Mouse (Mus musculus) lung, embryonic 14.5 days (tissue): Measurements from ENCODE around the gene Megf11. TPM values are rescaled to one million over a fixed set of nuclear protein-coding genes. Genes with fewer than 3 reads are reported as not detected.

Experiments used
- ATAC-seq: fragments of 200-750 bp; cut with Nextera tagmentation; 2 replicates; pipeline ENCODE4 v1.8.0; 2017; ENCODE audit warnings: mild to moderate bottlenecking, moderate TSS enrichment, moderate library complexity; ENCODE audit not compliant: insufficient read depth
- DNase-seq: peaks from one replicate; pipeline ENCODE4 v3.0.0-alpha.2; 2015
- H3K27ac ChIP-seq: fragments of 300-500 bp; sonication (generic); 2 replicates; pipeline ENCODE4 v1.5.1; 2014; ENCODE audit warnings: low read depth, mild to moderate bottlenecking, moderate library complexity
- H3K27me3 ChIP-seq: fragments of 300-500 bp; sonication (generic); 2 replicates; pipeline ENCODE4 v1.6.1; 2014; ENCODE audit warnings: low read length, control low read depth; ENCODE audit not compliant: insufficient read depth
- H3K36me3 ChIP-seq: fragments of 300-500 bp; sonication (generic); 2 replicates; pipeline ENCODE4 v1.6.1; 2014; ENCODE audit warnings: control low read depth; ENCODE audit not compliant: insufficient read depth
- H3K4me1 ChIP-seq: fragments of 300-500 bp; sonication (generic); 2 replicates; pipeline ENCODE4 v1.6.1; 2014; ENCODE audit warnings: antibody characterized with exemption, control low read depth; ENCODE audit not compliant: insufficient read depth
- H3K4me2 ChIP-seq: fragments of 300-500 bp; sonication (generic); 2 replicates; pipeline ENCODE4 v1.6.1; 2014; ENCODE audit warnings: mild to moderate bottlenecking
- H3K4me3 ChIP-seq: fragments of 300-500 bp; sonication (generic); 2 replicates; pipeline ENCODE4 v1.5.1; 2014; ENCODE audit warnings: low read depth, low read length
- H3K9ac ChIP-seq: fragments of 300-500 bp; sonication (generic); 2 replicates; pipeline ENCODE4 v1.6.1; 2014
- H3K9me3 ChIP-seq: fragments of 300-500 bp; sonication (generic); 2 replicates; pipeline ENCODE4 v1.6.1; 2016; ENCODE audit warnings: low read depth, low read length, control low read depth
- CTCF ChIP-seq: IDR thresholded peaks from 2 replicates; pipeline ENCODE4 v1.5.1; 2016; ENCODE audit warnings: antibody characterized with exemption, low read depth
- WGBS: fragments of 180-500 bp; shearing (Covaris S2); extraction: QIAGEN DNeasy Blood & Tissue Kit; methylation state at CpG from one replicate; pipeline ENCODE4 v1.1.7; 2014; 5-methylcytosine and 5-hydroxymethylcytosine counted together
- polyA plus RNA-seq: library from polyadenylated mRNA; unstranded; fragments of >200 nt; fragmentation: Nextera tagmentation; extraction: Ambion mirVana; gene quantifications from 2 replicates; pipeline ENCODE4 v1.2.1, GENCODE M21; 2014

The Megf11 gene
- polyA plus RNA-seq, 1 experiment from 2014 or later: 1.6 TPM

- Histone ChIP-seq H3K4me3 (no peak overlapping the region), H3K9me3 (no peaks in the 10 kb centered on the region), H3K27me3 (no peaks in the 10 kb centered on the region), H3K27ac (no peak overlapping the region), H3K36me3 (no peaks in the 10 kb centered on the region), H3K4me2 (no peak overlapping the region), H3K4me1 (no peaks in the 10 kb centered on the region), H3K9ac (no peak overlapping the region)
- TF ChIP-seq CTCF: no peak
- WGBS: 68% methylated on average over 3 of the region's 3 CpGs
- no peak for ATAC-seq
- DNase-seq: no peak
Measured at GRCm38 (mm10) chr9:64645462-64645861, 260.0 kb downstream of the Megf11 start.

GRCm38 (mm10) chr9:64649393-64649792 lies 264.0 kb downstream of the Megf11 start:
- WGBS: 65% methylated on average over 9 of the region's 9 CpGs
- H3K9ac ChIP-seq: no peak overlapping the region
- ATAC-seq (no peak), DNase-seq (no peak)
- no peak for TF ChIP-seq CTCF
- H3K4me2 ChIP-seq: no peak overlapping the region
- H3K4me1 ChIP-seq: no peaks in the 10 kb centered on the region
- H3K27ac ChIP-seq: no peak overlapping the region
- H3K9me3 ChIP-seq: no peaks in the 10 kb centered on the region
- H3K4me3 ChIP-seq: no peak overlapping the region
- H3K36me3 ChIP-seq: no peaks in the 10 kb centered on the region
- no peaks in the 10 kb centered on the region for H3K27me3 ChIP-seq

- 20% methylated on average over 2 of the region's 2 CpGs for WGBS
- TF ChIP-seq CTCF: no peak
- ATAC-seq: no peak
Measured at GRCm38 (mm10) chr9:64649892-64650291, 264.5 kb downstream of the Megf11 start.

GRCm38 (mm10) chr9:64651181-64651580 lies 265.8 kb downstream of the Megf11 start:
- H3K9ac ChIP-seq: no peak overlapping the region
- H3K36me3 ChIP-seq: no peaks in the 10 kb centered on the region
- no peaks in the 10 kb centered on the region for H3K4me1 ChIP-seq
- no peak for TF ChIP-seq CTCF
- no peak overlapping the region for H3K4me2 ChIP-seq
- H3K27ac ChIP-seq: no peak overlapping the region
- no peaks in the 10 kb centered on the region for H3K9me3 ChIP-seq
- WGBS: 73% methylated on average over 1 of the region's 1 CpGs
- no peak overlapping the region for H3K4me3 ChIP-seq
- ATAC-seq (no peak), DNase-seq (no peak)
- no peaks in the 10 kb centered on the region for H3K27me3 ChIP-seq

More at GRCm38 (mm10) chr9:64649892-64650291, 264.5 kb downstream of the Megf11 start:
- no peak overlapping the region for H3K27ac ChIP-seq
- no peak overlapping the region for H3K9ac ChIP-seq
- no peaks in the 10 kb centered on the region for H3K27me3 ChIP-seq
- no peak overlapping the region for H3K4me2 ChIP-seq
- no peak for DNase-seq
- H3K36me3 ChIP-seq: no peaks in the 10 kb centered on the region
- H3K4me3 ChIP-seq: no peak overlapping the region
- no peaks in the 10 kb centered on the region for H3K4me1 ChIP-seq
- no peaks in the 10 kb centered on the region for H3K9me3 ChIP-seq

GRCm38 (mm10) chr9:64651689-64652088 lies 266.3 kb downstream of the Megf11 start:
- no peaks in the 10 kb centered on the region for H3K4me1 ChIP-seq
- ATAC-seq (no peak), DNase-seq (no peak)
- H3K9ac ChIP-seq: no peak overlapping the region
- WGBS: 32% methylated on average over 4 of the region's 4 CpGs
- H3K27me3 ChIP-seq: no peaks in the 10 kb centered on the region
- no peak for TF ChIP-seq CTCF
- H3K9me3 ChIP-seq: no peaks in the 10 kb centered on the region
- no peaks in the 10 kb centered on the region for H3K36me3 ChIP-seq
- H3K4me2 ChIP-seq: no peak overlapping the region
- no peak overlapping the region for H3K27ac ChIP-seq
- H3K4me3 ChIP-seq: no peak overlapping the region

GRCm38 (mm10) chr9:64652138-64652537 lies 266.7 kb downstream of the Megf11 start:
- ATAC-seq: no peak
- no peak overlapping the region for H3K4me3 ChIP-seq
- H3K9ac ChIP-seq: no peak overlapping the region
- H3K27me3 ChIP-seq: no peaks in the 10 kb centered on the region
- WGBS: 32% methylated on average over 2 of the region's 2 CpGs
- no peak for DNase-seq
- H3K27ac ChIP-seq: no peak overlapping the region
- no peaks in the 10 kb centered on the region for H3K36me3 ChIP-seq
- H3K4me2 ChIP-seq: no peak overlapping the region
- no peaks in the 10 kb centered on the region for H3K4me1 ChIP-seq
- no peaks in the 10 kb centered on the region for H3K9me3 ChIP-seq
- no peak for TF ChIP-seq CTCF

GRCm38 (mm10) chr9:64652841-64653361 lies 267.5 kb downstream of the Megf11 start:
- no peak for TF ChIP-seq CTCF
- Histone ChIP-seq H3K9ac (no peak overlapping the region), H3K4me1 (no peaks in the 10 kb centered on the region), H3K4me2 (no peak overlapping the region), H3K9me3 (no peaks in the 10 kb centered on the region), H3K27me3 (no peaks in the 10 kb centered on the region), H3K4me3 (no peak overlapping the region), H3K36me3 (no peaks in the 10 kb centered on the region), H3K27ac (no peak overlapping the region)
- ATAC-seq (no peak), DNase-seq (no peak)
- WGBS: 56% methylated on average over 10 of the region's 10 CpGs

- Histone ChIP-seq H3K9me3 (no peaks in the 10 kb centered on the region), H3K4me3 (no peak overlapping the region), H3K4me2 (no peak overlapping the region), H3K27me3 (no peaks in the 10 kb centered on the region), H3K36me3 (no peaks in the 10 kb centered on the region), H3K9ac (no peak overlapping the region), H3K4me1 (no peaks in the 10 kb centered on the region), H3K27ac (no peak overlapping the region)
- ATAC-seq: no peak
- no peak for TF ChIP-seq CTCF
- DNase-seq: no peak
- WGBS: 81% methylated on average over 10 of the region's 10 CpGs
Measured at GRCm38 (mm10) chr9:64654723-64655122, 269.3 kb downstream of the Megf11 start.
